Mouse (Mus musculus) spleen, postnatal 14 days (tissue): ENCODE data around the gene Pgp.
A peak's percentile ranks its signal among the peaks of the same experiment; 100 is the strongest.

Experiments used
- DNase-seq, 2 experiments: peaks; one replicate each; pipeline ENCODE4 v3.0.0; 2021 to 2022; ENCODE audit warnings: low spot score in 2 of 2

Pgp gene

DNA sequence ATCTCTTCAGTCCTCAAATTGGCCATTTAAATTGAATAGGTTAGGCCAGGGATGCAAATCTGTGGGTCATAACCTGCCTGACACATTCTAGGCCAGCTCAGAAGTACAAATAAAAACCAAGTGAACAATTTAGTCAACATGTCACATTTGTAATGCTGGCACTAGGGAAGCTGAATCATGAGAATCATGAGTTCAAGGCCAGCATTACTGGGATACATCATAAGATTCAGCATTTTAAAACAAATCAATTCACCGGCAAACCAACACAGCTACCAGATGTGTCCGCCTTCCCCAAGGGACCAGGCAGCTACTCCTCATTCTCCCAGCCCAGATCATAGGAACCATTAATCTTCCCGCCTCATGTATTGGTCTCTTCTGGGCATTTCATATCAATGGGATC, 13.3 kb downstream of the Pgp start:
- no peak for DNase-seq

DNA sequence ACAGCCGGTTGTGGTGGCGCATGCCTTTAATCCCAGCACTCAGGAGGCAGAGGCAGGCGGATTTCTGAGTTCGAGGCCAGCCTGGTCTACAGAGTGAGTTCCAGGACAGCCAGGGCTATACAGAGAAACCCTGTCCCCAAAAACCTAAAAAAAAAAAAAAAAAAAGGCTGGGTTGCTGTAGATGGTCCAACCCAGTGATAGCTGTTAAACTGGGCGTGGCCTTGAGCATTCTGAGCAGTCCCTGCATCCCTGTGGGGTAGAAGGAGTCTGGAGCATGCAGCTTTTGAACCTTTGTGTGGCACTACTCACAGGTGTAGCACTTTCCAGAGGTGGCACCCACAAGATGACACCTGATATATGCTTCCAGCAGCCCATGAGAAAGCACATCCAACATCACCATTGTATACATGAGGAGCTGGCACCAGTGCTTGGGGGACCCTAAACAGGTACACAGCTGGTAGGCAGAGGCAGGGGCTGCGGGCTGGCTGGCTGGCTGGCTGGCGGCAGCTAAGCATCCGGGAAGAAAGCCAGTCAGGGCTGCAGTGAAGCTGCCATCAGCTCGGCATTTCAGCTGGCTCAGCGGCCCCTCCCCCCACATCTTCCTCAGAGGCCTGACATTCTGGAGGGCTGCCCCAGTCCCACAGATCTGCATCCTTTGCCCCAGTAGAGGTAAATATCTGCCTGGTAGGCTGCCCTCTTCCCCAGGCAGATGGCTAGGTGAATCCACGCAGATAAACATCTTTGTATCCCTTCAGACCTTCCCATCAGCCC, 15.1 kb downstream of the Pgp start:
- DNase-seq, result no peak

DNA sequence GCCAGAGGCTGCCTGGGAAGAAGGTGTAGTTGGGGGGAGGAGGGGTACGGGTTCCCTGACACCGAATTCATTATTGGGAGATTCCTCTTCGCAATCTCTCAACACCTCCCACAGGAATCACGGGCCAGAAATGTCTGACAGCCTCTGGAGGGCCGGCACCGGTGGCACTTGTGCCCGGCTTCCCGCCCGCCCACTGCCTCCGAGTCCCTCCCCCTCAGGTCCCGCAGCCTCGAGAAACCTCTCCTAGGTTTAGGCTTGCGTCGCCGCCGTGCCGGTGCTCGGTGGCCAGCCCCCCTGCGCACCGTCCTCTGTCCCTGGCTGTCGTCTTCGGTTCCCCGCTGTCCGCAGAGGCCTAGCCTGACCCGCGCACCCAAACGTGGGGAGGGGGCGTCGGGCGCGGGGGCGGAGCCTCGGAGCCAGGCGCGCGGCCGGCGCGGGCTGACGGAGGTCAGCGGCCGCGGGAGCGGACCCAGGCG, 18.0 kb downstream of the Pgp start, which contains the start of gene Caskin1:
Gene Caskin1 (plus strand): TSS at position 416 of the 476 bp plus-strand sequence.
- no peak for DNase-seq

DNA sequence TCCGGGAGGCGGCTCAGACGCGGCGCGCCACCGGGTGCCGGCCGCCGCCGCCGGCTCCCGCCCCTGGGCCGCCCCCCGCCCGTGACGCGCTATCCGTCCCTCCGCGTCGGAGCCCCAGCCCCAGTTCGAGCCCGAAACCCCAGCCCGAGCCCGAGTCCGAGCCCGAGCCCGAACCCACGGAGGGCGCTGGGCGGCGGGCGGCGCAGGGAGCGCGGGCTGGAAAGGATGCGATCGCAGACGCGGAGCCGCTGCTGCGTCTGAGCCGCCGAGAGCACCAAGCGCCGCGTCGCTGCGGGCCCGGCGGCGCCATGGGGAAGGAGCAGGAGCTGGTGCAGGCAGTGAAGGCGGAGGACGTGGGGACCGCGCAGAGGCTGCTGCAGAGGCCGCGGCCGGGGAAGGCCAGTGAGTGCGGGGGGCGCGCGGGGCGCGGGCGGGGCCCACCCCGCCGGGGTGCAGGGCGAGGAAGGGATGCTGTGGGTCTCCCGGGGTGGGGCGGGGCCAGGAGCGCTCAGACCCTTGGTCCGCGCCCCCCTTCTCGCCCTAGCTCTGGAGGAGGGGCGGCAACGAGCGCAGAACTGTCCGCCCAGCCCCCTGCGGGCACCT, 18.6 kb downstream of the Pgp start:
- no peak for DNase-seq

DNA sequence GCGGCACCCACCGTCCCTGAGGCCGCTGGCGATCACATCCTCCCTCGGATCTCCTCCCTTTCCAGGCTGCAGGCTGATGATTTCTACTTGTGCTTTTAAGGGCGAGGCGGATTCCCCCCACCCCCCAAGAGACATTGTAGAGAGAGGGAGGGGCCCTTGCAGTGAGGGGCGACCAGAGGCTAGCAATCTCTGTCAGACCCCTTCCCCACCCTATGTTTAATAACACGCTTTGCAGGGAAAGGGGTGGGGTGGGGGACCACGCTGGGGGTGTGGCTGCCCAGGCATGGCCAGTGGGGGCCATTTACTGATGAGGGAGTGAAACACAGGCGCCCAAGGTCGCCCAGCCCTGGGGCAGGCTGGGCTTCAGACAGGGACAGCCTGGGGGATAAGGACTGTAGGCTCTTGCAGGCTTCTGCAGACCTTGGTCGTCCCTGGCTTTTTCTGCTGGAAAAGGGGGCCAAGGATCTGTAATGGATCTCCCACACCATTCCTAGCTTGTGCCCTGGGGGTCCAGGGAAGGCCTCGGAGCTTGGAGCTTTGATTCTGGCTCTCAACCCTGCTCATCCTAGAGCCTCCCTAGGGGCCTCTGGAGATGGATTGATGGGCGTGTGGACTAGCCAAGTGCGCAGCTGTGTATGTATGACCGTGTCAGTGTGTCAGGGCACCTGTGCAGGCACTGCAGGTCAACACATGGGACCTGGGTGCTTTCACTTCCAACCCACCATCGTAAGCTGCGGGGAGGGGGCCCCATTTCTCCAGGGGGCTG, 19.3 kb downstream of the Pgp start:
- no peak for DNase-seq

DNA sequence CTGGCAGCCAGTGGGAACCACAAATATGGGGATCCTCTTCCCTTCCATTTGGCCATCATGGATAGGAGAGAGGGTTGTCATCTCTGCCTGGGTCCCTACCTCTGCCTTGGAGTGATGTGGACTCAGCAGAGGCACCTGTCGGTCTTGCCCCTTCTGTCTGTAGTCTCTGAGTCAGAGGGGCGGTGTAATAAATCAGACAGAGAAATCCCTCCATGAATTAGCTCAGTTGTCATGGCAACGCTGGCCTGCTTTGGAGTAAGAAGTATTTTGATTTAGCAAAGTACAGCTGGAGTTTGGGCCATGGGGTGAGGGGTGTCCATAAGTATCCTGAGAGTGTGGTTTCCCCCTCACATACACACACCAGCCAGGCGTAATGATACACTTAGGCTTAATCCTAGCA, 20.2 kb downstream of the Pgp start:
- DNase-seq, result no peak

DNA sequence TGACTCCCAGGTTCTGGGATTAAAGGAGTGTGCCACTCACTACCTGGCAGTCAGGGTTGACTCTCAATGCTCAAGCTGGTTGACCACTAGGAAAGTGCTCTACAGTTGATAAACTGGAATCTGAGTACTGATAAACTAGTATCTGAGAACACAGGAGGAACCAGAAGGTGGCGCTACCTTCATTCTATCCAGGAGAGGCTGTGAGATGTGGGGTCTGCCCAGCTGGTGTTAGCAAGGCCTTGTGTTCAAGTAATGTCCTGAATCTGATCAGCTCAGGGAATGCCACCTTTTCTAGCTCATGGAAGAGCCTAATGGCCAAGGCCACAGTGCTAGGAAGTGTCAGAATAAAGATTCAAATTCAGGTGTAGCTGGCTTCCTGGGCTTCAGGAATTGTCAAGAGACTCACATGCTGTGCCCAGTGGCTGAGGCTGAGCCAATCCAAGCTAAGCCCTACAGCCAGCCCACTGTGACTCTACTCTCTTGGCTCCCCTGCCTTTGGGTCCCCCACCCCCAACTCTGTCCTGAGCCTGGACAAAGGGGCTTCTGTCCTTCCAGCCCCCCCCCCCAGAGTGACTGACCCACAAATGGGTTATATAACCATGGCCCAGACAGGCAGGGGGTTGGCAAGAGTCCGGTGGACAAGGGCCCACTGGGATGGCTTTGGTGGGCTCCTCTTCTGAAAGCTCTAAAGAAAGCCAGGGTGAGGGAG, 24.6 kb downstream of the Pgp start:
- peak in 1 of 2 experiments; percentile 38 for DNase-seq

DNA sequence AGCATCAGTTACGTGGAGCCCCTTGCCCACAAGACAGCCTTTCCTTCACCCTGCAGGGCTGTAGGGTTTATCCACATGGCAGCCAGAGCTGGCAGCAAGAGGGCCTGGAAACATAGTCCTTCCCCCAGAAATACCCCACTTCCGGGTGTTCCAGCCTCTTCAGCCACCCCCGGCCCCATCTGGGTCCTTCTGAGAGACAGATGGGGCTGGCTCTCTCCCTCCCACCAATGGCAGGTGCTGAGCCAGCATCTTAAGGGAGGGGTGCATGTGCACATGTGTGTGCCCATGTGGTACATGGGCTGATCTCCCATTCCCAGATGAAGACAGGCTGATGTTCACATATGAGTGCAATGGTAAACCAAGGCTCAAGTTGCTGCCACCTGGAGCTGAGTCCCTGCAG, 25.3 kb downstream of the Pgp start:
- DNase-seq, result no peak

DNA sequence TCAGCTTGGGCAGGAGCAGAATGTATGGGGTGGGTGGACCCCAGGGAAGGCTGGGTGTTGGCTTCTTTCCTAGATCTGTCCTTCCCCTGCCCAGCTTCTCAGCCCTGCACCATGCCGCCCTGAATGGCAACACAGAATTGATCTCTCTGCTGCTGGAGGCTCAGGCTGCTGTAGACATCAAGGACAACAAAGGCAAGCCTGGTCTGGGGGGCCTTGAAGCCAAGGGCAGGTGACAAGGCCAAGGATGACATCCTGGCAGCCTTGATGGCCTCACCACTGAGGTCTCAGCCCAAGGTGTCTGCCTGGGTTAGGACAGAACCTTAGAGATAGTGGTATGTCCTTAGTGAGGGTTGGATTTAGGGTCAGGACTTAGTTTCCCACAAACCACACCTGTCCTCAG, 25.8 kb downstream of the Pgp start:
- DNase-seq, result no peak

DNA sequence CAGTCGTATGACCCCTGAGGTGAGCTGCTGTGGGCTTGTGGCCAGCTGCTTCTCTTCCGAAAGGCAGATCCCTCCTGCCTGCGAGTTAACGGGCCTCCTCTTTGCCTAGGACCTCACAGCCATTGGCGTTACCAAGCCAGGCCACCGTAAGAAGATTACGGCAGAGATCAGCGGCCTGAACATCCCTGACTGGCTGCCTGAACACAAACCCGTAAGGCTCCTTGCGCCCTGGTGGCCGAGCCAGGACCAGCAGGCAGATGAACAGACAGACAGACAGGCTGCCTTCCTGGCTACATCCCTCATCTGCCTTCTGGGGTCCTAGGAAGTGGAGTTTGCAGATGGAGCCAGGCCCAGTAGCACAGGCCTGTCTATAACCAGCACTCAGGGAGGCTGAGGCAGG, 32.0 kb downstream of the Pgp start:
- DNase-seq, result no peak

DNA sequence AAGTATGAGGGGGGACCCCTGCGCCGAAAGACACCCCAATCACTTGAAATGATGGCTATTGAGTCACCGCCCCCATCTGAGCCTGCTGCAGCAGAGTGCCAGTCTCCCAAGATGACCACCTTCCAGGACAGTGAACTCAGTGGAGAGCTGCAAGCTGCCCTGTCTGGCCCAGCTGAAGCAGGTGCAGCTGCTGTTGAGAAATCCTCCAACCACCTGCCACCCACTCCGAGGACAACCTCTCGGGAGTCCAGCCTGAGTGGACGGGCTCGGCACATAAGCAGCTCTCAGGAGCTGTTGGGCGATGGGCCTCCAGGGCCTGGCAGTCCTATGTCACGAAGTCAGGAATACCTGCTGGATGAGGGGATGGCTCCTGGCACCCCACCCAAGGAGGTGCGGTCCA, 33.9 kb downstream of the Pgp start:
- no peak for DNase-seq

DNA sequence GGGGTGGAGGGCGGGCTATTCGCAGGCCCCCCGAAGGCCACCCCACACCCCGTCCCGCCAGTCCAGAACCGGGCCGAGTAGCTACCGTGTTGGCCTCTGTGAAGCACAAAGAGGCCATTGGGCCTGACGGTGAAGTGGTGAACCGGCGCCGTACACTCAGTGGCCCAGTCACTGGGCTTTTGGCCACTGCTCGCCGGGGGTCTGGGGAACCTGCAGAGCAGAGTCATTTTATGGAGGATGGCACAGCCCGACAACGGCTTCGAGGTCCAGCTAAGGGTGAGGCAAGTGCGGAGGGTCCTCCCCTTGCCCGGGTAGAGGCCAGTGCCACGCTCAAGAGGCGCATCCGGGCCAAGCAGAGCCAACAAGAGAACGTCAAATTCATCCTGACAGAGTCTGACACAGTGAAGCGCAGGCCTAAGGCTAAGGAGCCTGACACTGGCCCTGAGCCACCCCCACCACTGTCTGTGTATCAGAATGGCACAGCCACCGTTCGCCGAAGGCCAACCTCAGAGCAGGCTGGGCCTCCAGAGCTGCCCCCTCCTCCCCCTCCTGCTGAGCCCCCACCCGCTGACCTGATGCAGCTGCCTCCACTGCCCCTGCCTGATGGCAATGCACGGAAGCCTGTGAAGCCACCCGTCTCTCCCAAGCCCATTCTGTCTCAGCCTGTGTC, 35.2 kb downstream of the Pgp start:
- DNase-seq, result no peak

DNA sequence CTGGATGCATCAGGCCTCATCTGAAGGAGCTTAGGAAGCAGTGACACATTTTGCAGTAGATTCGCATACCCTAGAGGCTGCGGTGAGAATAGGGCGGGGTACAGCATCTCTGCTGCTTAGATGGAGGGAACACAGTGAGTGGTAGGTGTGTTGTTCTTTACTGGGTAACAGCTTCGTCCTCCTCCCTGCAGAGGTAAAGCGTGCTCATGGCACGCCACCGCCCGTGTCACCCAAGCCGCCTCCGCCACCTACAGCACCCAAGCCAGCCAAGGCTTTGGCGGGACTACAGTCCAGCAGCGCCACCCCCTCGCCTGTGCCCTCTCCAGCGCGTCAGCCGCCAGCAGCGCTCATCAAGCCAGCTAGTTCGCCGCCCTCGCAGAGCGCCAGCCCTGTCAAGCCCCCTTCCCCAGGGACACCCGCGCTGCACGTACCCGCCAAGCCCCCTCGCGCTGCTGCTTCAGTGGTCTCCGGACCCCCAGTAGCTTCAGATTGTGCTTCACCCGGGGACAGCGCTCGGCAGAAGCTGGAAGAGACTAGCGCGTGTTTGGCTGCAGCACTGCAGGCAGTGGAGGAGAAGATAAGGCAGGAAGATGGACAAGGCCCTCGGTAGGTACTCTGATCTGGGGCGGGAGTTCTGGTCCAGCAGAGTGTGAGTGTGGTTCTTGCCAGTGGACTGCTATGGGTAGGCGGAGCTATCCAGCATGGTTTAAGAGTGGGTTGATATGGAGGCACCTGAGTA, 36.3 kb downstream of the Pgp start:
- no peak for DNase-seq

DNA sequence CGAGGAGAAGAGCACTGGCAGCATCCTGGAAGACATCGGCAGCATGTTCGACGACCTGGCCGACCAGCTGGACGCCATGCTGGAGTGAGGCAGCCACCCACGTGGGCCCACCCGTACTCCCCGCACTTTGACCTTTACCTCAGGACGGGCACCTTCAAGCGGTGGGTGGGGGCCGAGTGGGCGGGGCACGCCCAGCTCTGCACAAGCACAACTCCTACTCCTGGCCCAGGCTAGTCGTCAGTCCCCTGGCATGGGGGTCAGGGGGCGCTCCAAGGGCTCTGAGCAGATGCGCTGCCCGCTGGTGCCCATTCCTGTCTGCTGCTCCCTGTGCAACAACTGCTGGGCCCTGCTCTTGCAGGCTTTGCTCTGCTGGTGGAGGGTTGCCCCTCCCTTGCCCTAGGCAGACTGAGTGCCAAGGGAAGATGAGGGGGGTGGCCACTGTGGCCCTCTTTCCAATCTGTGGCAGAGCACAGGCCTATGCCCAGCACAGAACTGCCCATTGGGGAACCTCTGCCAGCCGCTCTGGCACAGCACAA, 37.0 kb downstream of the Pgp start:
- DNase-seq, result no peak

DNA sequence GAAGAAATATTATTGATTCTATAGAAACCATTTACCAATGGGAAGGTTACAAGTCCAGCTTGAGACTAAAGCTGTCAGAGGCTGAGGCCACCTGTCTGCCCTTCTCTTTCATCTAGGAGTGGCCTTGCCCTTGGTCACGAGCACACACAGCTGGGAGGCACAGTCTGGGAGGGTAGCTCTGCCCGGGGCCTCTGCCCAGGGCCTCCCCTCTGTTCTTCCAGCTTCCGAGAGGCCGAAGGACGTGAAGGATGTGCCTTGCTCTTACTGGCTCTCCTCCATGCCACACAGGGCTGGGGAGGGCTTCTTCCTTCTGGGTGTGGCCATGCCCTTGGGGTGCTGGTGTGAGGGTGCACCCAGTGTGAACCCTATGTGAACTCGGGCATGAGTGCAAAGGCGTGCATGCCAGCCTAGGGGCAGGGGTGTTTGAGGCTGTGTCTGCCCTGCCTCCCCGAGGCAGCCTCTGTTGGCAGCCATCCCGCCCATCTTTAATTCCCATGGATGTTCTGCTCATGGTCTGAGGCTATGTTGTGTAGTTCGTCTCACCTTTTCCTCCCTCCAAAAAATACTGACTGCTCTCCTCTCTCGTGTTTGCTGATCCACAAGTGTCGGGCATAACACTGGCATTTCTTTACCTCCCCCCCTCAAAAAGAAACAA, 37.7 kb downstream of the Pgp start:
- DNase-seq, result no peak

DNA sequence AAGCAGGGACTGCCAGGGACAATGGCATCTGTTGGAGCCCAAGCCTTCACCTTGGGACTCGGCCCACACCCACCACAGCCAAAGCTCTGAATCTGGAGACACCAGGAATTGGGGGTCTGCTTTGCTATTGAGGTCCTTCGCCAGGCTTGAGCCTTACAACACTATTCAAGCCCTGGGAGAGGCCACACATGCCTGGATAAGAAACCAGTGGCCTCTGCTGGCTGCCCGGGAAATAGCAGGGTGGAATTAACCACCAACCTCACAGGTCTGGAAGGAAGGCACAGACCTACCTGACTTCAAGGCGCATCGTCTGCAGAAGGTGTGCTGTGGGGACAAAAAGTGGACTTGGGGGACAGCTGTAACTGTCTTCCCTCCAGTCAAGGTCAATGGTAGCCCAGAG, 43.4 kb downstream of the Pgp start:
- no peak for DNase-seq

DNA sequence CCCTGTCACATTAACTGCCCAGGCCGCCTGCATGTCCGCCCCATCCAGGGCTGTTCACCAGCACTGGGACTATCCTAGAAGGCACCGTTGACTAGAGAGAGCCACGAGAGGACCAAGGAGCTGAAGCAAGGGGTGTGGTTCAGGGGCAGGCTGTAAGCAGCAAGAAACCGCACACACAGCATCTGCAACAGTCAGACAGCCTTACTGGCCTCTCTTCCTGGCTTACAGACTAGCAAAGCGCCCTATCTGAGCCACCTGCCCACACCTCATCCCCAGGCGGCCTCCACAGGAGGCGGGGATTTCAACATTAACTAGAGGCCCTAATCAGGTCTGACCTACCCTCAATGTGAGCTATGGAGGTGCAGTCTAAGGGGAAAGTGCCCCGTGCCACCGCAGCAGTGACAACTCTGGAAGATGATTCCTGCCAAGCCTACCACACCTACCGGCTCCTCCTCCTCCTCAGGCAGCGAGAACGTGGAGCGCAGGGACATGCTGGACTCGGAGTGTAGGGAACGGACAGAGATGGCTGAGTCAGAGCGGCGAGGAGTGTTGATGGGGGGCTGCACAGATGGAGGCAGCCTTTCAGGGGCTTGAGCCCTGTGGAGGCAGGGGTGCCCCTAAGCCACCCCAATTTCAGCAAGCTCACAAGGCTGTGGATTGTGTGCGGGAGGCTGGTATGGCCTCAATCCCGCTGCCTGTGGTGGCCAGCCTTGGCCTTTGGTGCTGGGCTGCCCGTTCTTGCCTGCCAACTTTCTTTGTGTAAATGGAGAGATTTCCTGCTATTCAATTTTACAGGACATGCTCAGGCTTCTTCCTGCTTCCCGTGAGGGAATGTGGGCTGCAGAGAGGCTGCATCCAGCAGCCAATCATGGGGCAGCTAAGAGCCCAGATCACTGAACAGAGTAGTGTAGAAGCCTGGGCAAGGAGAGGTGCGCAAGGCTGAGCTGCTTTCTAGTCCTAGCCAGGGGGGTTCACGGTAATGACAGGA, 44.4 kb downstream of the Pgp start:
- DNase-seq, result no peak

DNA sequence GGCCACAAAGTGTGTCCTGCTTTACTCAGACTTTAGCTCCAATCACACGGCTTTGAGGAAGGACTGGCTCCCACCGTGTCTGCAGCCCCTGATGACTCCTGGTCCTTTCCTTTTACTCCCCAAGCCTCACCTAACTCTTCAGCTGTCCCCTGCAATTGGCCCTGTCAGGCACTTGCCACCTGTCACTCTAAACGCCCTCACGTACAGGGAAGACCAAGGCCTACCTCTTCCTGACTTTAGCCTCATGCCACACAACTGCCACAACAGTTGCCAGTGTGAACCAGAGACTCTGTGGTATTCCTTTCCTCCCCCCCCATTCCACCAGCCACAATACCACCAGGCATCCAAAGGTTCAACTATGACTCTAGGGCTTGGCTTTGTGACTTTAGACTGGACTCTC, 50.3 kb downstream of the Pgp start:
- DNase-seq, result no peak
